Mouse (Mus musculus) left cerebral cortex, adult 11 months (tissue): ENCODE measurements around the gene Gm6096.
A peak's percentile ranks its signal among the peaks of the same experiment; 100 is the strongest.
"Not testable (repeated sequence)": the region's sequence is repeated elsewhere in the genome, so short reads cannot be mapped to it uniquely, and the experiment has no call there.

Source experiments
- DNase-seq: peaks from one replicate; pipeline ENCODE4 v3.0.0; 2022; ENCODE audit warnings: low spot score

The Gm6096 gene

DNA sequence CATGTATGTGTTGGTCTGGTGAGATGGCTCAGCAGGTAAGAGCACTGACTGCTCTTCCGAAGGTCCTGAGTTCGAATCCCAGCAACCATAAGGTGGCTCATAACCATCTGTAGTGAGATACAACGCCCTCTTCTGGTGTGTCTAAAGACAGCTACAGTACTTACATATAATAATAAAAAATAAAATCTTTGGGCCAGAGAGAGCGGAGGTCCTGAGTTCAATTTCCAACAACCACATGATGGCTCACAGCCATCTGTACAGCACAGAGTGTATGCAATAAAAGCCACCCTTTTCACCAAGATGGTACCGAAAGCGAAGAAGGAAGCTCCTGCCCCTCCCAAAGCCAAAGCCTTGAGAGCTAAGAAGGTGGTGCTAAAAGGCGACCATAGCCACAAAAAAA, at the start of gene Gm6096:
TSS of gene Gm6096 (plus strand) at position 301 of the 400 bp plus-strand sequence.
- DNase-seq, result no peak

DNA sequence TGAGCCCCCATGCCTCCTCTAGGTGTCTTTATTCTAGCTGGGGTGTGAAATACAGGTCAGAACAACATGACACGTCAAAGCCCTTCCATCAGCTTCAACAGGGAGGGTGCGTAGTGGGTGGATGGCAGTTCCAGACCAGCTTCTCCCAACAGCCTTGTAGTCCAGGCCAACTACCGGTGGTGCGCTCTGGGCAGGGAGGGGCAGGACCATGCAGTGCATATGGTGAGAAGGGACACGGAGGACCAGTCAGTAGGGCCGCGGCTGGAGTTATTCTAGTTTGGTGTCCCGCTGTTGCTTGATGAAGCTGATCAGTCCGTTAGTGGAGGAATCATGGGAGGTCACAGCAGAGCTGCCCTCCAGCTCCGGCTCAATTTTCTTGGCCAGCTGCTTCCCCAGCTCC, 48.7 kb upstream of the Gm6096 start:
- not testable (repeated sequence) for DNase-seq

DNA sequence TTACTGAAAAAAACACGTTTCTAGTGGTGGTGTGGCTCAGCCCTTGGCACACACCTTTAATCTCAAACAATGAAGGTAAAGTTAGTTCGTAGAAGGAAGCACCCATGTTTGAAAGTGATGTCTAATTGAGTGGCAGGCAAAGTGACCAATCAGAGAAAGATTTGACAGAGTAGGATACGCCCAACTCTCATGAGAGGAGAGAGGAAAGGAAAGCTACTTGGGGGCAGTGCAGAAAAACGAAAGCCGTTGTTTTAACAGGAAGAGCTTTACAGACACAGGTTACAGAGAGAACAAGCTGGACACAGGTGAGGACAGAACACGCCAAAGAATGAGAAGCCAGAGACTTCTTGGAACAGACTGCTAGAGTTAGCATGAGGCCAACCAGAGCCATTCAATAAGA, 44.5 kb upstream of the Gm6096 start:
- DNase-seq, result no peak

DNA sequence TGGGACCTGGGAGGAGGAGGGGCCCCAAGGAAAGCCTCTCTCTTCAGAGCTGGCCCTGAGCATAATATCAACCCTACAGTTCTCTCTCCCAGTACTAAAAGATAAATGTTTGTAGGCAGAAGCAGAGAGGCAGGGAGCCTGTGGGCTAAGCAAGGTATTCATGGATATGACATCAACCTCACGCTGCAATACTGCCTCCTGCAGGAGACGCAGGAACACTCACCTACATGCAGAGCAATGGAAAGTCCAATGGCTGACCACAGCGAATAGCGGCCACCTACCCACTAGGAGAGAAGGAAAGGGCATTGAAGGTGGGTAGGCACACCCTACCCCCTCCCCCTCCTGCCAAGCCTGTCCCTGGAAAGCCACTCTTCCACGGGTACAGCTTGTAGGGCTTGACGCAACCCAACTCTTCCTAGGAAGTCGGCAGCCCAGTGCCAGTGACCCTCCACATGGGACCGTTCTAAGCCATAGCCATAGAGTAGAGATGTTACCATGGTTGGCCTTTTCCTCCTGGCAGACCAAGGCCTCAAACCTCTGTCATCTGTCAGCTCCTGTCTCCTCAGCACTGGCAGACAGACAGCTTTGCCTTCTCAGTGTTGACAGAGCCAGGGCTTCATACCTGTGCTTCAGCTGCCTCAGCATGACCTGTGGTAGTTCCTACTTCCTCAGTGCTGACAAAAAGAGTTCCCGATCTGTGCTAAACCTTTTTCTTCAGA, 42.7 kb upstream of the Gm6096 start:
- no peak for DNase-seq

DNA sequence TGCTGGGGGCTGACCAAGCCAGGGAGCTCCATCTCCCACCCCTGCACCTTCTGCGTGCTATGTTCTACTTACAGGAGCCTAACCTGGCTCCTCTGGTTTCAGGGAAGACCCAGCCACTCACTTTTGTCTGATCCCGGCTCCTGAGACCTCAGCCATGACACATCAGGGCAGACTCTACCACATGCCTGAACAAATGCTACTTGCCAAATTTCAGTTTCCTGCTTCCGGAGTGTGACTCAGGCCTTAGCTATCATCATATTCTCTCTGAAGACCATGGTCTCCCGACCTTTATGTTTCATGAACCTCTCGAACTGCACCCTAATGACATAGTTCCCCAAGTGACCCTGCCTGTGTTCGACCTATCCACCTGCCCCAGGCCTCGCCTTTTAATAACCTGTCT, 37.6 kb upstream of the Gm6096 start:
- no peak for DNase-seq

DNA sequence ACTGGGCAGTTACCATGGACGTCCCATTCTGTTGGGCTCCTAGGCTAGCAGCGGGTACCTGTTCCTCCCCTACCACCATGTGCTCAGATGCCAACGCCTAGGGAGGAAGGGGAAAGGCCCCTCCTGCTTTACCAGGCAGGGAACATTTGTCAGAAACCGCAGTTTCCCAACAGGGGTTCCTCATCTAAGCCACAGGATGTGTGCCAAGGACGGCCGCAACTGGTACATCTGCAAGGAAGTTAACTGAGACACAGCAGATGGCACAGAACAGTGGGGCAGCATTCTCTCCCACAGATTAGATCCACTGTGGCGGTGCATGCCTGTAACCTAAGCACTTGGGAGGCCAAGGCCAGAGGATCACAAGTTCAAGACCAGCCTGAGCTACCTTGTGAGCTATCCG, 36.2 kb upstream of the Gm6096 start:
- no peak for DNase-seq

DNA sequence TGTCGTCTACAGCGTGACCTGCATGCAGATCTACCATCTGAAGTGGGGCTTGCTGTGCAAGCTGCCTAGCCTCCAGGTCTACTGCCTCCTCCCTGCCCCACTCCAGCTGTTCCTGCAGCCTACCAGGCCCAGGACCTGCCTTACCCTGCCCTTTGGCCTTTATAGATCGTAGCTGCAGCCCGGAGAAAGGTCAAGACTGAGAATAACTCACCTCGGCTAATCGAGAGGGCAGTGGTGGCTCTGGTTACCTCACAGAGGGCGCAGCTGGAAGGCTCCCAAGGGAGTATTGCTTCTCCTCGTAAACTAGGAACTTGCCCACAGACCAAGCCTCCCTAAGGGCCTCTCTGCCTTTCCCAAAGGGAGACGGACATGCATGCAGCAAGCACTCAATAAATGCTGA, 35.4 kb upstream of the Gm6096 start:
- no peak for DNase-seq

DNA sequence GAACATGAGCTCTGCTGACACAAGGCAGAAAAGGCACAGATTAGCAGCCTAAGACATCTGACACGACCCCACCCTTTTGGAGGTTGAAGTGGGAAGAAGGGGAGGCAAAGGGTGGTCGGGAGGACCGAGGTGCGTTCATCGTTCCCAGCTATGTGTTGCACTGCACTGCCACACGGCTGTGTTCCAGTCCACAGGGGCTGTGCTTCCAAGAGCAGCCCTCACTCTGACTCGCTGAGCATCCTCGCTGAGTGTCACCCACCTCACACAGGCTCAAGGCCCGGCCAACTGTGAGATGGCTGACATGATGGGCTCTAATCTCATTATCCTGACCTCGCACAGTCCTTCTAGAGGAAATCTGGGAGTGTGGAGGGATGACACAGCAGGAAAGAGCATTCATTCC, 34.4 kb upstream of the Gm6096 start:
- no peak for DNase-seq

DNA sequence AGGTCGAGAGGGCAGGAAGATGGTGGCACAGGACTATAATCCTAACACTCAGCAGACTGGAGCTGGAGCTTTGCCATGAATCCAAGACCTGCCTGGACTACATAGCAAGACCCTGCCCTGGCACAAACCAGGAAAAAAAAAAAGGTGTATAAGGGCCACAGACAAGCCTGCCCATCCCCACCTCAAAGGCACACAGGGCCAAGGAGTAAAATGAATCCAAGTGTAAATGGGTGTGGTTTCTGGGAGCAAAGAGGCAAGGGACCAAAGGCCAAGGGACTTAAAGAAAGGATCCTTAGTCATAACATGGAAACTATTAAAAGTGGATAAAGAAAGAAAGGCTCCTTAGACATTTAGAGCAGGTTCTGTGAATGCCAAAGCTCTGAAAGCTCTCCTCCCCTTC, 32.3 kb upstream of the Gm6096 start:
- DNase-seq, result no peak

DNA sequence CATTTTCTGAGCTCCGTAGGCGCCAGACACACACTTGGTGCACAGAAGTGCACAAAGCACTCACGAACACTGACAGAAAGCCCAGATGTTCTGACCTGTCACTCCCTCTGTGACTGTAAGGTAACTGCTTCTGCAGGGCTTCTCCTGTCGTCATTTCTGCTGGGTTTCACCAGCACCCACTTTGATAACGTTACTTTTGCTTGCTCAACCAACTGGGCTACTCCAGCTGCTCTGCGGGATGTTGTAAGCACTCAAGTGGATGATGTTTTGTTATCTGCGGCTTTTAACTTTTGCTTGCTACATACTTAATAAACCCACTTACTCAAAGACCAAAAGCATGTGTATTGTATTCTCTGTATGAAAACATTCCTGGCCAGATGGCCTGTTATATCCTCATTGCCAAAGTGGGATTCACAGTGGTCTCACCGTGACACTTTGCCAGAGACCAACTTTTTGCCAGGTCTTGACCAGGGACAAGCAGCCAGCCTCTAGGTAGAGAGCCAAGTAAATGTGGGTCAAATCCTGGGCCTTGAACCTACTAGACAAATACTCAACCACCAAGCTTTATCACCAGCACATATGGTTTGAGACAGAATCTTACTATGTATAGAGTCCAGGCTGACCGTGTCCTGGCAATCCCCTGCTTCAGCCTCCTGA, 29.1 kb upstream of the Gm6096 start:
- DNase-seq, result no peak

DNA sequence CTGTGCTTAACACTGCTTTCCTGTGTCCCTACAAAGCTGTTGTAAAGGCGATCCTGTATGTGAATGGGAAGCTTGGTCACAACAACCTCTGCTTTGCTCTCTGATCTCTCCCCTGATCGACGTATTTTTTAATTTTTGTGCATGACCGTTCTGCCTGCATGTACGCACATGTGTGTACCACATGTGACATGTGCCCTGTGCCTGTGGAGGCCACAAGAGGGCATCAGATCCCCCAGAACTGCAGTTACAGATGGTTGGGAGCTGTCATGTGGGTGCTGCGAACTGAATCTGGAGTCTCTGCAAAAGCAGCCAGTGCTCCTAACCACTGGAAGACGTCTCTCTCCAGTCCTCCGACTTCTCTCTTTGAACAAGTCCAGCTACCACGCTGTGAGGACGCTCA, 28.5 kb upstream of the Gm6096 start:
- no peak for DNase-seq

DNA sequence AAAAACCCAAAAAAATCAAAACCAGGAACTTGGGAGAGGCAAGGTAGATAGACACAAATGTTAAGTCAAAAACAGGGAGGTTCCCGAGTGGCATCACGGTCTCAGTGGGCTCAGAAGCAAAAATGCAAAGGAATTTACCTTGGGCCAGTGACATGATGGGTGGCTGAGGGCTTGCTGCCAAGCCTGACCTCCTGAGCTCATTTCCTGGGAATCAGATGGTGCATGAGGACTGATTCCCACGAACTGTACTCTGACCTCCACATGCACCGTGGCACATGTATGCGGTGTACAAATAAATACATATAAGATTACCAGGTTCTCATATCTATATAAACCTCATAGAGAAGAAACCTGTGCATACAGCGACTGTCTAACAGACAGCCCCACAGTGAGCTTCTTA, 26.5 kb upstream of the Gm6096 start:
- no peak for DNase-seq

DNA sequence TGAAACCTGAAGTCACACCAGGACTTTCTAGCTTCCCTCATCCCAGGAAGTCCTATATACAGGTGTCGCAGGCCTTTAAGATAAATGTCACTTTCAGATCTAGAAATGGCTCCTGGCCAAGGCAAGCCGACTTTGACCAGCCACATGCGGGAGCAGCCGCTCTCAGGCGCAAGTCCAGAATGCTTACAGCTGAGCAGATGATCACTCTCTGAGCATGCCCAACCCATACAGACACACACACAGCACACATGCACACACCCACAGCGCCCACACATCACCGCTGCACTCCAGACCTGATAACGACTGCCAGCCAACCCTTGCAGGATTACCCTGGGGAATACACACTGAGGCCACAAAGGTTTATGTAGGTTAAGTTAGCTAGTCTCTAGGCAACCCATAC, 24.8 kb upstream of the Gm6096 start:
- DNase-seq, result no peak

DNA sequence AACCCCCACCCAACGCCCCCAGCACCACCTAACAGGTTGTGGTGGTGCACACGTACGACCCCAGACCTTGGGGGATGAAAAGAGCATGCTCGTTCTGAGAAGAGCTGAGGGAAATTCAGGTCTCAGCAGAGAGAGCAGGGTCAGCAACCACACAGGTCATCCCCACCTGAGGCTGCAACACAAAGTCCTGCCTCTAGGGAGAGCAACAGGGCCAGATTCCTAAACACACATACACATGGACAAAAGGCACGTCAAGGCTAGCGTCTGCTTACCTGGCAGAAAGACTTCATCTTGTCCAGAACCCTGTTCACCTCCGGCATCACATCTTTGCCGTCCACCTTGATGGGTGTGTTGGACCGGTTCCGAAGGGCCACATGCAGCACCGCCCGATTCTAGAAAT, 24.0 kb upstream of the Gm6096 start:
- DNase-seq, result no peak

DNA sequence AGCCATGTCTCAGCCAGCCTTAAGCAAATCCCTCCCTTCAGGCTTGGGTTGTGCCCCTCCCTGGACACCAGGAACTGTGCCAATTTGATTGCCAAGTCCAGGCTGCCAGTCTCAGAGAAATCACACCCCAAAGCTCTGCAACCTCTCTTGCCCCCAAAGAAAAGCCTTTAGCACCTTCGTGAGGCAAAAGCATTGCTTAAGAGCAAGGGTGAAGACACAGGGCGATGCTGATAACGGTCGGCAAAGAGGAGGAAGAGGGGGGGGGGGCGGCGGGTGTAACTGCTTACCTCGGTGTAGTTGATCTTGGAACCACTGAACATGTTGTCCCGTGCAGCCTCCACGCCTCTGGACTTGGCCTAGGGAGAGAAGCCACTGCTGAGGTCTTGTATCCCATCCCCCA, 22.2 kb upstream of the Gm6096 start:
- DNase-seq, result no peak

DNA sequence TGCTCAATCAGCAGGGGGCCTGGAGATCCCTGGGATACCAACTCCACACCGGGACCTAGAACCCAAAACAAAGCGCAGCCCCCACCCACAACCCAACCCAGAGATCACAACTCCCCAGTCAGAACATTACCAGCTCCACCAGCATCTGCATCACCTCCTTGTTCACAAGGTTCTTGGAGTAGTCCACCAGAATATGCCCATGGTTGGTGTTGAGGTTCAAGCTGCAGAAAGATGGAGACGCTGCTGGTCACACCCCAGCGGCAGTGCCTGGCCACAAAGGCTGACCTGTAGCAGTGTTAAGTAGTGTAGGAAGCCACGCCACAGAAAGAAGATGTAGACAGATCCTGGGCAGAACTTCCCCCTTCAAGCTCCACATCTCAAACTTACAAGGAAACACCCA, 21.7 kb upstream of the Gm6096 start:
- DNase-seq, result no peak

DNA sequence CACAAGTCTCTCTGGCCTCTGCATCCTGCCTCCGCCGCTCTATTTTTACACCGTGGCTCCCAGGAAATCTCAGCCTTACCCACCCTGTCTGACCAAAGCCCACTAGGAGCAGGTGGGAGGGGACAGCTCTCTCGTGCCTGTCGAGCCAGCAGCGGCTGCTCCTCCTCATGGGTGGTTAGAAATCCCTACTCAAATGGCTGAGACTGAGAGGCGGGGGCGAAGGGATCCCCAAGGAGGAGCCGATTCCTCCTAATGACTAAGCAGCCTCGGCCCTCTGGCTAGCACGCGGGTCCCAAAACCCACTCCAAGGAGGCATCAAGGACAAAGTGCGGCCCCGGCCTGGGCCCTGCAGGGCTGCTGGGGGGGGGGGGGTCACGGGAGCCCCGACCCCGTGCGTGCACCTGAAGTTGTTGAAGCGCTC, 21.1 kb upstream of the Gm6096 start:
- no peak for DNase-seq

DNA sequence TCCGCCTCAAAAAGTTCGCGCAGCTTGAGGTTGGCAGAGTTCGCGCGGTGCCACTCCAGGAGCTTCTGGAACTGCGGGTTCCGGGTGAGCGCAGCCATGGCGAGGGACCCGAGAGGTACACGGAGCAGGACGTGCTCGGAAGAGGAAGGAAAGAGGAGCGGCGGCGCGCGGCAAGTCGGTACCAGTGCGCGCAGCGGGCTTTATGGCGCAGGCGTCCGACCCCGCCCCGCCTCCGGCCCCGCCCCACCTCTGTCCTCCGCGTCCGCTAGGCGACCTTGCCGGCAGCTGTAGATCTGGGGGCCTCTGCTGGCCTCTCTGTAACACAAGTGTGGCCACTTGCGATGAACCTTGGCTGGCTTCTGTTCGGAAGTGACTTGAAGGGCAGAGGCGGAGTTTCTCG, 20.7 kb upstream of the Gm6096 start, which contains the start of gene Gpi1:
TSS of gene Gpi1 (minus strand) at position 221 of the 400 bp plus-strand sequence.
- DNase-seq, result peak; percentile 51

DNA sequence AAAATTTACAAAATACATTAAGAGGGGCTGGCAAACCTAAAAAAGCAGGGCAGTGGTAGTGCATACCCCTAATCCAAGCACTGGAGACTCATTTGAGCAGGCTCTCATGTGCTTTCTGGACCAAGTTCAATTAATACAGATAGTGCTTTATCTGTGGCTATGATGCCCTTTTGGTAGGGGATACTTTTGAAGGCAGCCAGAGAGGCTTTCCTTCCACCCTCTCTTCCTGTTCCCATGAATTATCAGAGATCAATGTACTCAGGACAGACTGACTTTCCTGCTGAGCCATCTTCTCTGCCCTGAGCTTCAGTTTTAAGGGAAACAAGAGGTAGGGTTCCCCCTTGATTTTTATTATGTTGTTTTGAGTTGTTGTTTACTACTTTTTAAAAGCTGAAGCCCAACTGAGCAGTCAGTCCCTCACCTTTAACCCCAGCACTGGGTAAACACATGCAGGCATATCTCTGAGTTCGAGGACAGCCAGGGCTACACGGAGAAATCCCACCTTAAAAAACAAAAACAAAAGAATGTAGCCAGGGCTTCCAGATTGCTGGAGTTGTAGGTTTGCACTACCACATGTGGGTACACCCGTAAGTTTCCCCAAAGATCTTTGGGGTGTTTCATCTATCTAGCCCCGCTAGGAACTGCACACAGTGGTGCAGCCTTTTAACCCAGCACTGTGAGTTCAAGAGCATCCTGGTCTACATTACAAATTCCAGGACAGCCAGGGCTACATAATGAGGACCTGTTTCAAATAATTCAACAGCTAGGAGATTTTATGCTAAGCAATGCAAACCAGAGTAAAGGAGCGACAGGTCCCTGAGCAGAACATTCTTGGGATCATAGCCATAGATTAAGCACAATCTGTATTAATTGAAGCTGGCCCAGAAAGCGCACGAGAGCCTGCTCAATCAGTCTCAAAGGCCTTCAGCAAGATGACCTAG, 17.8 kb upstream of the Gm6096 start:
- DNase-seq, result no peak

DNA sequence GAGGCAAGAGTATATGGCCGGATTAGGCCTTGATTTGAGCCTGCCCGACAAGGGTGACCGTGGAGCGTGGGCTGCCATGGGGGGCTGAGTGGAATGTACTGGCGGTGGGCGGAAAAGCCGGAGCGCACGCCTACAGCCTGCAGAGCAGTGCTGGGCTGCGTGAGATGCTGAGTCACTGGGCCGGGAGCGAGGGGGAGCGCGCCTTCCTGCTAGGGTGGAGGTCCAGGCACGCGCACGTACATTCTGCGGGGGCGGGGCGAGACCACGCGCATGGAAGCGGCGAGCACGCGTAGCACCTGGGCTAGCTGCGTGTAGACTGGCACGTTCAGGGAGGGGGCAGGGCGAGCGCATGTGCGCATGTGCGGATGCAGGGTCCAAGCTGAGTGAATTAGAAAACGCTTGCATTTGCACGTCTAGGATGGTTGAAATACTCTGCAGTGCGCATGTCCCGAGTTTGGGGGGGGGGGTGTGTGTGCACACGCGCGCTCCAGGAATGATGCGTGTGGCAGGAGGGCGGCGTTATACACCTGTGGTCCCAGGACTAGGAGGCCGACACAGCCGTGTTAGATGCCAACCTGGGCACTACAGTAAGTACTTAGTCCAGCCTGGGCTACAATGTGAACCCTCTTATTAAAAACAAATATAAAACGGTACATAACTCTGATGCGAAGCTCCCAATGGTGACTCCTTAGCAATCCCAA, 16.8 kb upstream of the Gm6096 start:
- DNase-seq, result peak; percentile 99

DNA sequence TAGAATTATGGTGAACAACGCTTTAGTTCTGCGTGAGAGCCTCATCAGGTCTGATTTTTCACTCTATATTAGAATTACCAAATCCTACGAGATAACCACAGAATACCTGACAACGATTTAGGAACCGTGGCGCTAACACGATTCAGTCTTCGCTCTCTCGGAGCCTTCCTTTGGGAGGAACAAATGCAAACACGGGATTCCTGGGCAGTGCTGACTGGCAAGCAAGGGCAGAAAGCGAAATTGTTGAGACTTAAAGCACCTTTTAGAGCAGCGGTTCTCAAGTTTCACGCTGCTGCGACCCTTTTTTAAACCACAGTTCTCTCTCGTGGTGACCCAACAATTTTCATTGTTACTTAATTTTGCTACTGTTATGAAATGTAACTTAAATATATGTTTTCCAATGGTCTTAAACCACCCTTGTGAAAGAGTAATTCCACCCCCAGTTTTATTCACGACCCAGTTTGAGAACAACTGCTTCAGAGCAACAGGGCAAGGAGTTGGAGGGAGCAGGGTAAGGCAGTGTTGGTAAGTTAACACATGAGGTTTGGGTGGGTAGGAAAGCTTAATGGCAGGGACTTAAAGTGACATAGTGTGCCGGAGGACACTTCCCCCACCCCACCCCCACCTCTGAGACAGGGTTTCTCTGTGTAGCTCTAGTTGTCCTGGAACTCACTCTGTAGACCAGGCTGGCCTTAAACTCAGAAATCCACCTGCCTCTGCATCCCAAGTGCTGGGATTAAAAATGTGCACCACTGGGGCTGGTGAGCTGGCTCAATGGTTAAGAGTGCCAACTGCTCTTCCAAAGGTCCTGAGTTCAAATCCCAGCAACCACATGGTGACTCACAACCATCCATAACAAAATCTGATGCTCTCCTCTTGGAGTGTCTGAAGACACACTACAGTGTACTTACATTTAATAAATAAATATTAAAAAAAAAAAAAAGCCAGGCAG, 16.0 kb upstream of the Gm6096 start:
- DNase-seq, result no peak
